Mouse (Mus musculus) heart, adult 9 months (tissue): ENCODE results near the gene Zranb3.
"Not testable (repeated sequence)": the region's sequence is repeated elsewhere in the genome, so short reads cannot be mapped to it uniquely, and the experiment has no call there.

Experiments used
- DNase-seq, 2 experiments: peaks; one replicate each; pipeline ENCODE4 v3.0.0; 2022; ENCODE audit warnings: low spot score in 2 of 2

The Zranb3 gene

GRCm38 (mm10) chr1:127989876-127990731, 112.7 kb downstream of the Zranb3 start:
- peak; percentile 45 to 57 for DNase-seq

DNA sequence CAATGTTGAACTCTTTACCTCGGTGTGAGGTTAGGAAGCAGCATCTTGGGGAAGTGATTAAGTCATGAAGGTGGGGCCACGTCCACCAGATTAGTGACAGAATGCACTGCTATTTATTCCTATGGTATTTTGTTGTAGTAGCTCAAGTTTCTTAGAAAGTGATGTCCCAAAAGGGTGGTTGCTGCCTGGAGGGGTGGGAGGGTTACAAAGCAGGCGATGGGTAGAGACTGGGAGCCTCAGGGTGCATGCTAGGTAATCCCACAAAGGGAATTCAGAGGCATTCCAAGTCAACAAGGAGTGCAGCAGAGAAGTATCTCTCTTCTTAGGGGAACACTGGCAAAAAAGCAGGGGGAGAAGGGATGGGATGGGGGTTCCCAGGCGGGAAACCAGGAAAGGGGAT, 113.5 kb downstream of the Zranb3 start:
- DNase-seq = no peak

DNA sequence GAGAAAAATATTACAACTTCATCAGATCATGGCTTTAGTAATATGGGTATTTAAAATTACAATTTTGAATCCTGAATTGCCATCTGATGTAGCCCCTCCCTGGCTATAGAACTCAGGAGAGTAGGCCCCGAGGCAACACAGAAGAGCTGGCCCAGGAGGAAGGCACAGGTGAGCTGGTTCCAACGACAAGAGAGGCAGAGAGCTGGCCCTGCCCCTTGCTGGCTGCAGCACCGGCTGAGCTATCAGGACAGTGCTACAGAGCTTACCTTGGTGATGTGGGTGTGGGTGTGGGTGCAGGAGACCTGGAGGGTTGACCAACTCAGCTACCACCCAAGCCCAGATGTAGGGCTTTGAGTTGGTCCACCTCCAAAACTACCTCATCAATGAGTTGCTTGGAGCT, 114.6 kb downstream of the Zranb3 start:
- DNase-seq = no peak

DNA sequence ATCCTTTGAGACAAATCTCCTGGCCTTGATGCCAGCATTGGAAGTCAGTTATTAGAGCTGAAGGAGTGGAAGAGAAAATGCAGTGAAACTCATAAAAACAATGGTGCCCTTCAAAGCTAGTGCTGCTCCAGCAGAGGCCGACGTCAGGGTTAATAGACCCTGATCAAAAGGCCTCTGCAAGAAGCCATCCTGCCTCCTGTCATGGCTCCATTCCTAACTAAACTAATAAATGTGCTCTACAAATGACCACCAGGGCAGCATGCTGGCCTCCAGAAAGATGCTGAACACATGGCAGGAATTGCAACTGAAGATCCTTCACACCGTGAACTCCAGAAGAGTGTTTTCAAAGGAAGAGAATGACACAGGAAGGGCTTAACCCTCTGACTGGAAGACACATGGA, 117.5 kb downstream of the Zranb3 start:
- DNase-seq = no peak

GRCm38 (mm10) chr1:127983274-127983993, 119.4 kb downstream of the Zranb3 start:
- DNase-seq = no peak

GRCm38 (mm10) chr1:127982268-127982667, 120.6 kb downstream of the Zranb3 start:
- DNase-seq = no peak

DNA sequence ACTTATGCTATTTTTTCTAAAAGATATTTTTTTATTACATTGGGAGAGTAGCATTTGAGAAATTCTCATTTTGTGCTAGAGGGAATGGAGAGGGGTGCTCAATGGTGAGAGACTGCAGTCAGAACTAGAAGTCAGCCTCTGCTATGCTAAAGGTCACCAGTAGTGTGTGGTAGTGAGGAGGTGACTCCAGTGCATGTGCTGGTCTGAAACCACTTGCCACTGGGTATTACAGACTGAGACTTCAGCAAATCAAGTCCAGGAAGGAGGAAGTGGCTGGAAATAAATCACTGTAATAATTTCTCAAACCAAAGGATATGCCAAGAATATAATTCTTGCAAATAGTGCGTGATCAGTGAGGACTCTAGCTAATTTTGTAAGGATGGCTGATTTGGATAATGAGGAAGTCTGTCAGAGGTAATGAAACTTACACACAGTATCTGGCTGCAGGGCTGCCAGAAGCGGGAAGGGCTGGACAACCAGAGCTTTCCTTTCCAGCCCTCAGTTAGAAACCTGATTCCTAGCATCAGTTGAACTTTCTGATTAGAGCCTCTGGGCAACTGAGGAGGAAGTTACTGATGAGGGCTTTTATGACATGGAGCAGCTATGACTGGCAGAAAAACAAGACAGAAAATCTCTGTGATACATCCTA, 121.8 kb downstream of the Zranb3 start:
- DNase-seq = peak in 1 of 2 experiments; percentile 8

DNA sequence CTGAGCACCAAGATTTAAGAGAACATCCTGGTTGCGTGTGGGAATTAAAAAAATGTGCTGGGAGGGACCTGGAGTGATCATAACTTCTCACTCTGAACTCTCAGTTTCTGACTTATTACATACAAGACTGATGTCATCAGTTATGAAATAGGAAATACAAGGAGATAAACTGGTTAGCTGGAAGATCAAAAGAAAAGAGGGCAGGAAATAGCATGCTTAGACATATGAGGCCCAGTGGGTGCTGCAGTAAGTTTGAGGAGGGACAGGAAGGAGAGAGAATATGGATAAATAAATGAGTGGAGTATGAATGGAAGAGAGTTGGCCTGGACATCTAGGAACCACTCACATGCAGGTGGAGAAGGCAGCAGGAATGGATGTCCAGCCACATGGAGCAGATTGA, 124.7 kb downstream of the Zranb3 start:
- DNase-seq = no peak

DNA sequence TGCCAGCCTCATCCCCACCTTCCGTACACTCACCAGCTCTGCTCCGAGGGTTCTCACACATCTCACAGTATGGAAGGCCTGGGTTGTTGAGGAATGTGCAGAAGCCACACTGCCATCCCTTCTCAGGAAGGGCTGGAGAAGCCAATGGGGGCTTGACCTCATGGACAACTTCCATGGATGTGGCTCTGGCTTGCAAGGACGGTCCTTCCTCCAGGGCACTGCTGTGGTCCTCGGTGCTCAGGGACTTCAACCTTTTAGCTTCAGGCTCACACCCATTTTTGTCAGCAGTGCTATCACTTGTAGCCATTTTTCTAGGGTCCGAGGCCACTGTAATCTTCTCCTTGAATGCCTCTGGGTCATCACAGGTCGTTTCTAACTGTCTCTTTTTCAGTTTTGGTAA, 126.7 kb downstream of the Zranb3 start:
- DNase-seq = no peak

DNA sequence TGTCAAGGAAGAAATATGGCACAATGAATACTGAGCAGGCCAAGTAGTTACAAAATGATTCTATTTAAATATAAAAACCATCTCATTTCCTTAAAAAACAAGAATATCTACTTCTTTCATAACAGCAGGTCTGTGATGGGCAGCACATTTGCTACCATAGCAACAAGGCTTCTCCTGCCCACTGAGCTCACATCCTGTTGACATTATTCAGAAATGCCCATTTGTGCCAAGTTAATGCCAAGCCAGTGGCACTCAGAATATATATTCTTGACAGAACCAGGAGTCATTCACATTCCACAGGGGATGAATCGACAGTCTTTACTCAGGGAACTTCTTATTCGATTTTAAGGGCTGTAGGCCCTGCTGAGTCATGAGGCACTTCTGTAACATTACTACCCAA, 127.2 kb downstream of the Zranb3 start:
- no peak for DNase-seq

- no peak for DNase-seq
Observed at GRCm38 (mm10) chr1:127974082-127974481, 128.8 kb downstream of the Zranb3 start.

GRCm38 (mm10) chr1:127970870-127971269, 132.0 kb downstream of the Zranb3 start:
- no peak for DNase-seq

DNA sequence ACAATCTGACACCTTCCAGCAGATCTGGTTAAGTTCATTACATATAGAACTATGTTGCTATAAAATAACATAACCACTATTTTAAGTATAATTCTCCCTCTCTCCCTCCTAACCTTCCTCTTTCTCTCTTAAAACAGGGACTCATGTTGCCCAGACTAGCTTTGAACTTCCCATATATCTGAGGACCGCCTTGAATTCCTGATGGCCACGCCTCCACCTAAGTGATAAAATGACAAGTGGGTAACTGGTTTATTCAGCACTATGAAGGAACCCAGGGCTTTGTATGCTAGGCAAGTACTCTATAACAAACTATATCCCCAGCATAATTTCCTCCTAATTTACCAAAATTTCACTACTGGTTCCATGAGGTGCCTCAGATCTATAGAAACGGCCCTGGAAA, 139.5 kb downstream of the Zranb3 start:
- DNase-seq = no peak

DNA sequence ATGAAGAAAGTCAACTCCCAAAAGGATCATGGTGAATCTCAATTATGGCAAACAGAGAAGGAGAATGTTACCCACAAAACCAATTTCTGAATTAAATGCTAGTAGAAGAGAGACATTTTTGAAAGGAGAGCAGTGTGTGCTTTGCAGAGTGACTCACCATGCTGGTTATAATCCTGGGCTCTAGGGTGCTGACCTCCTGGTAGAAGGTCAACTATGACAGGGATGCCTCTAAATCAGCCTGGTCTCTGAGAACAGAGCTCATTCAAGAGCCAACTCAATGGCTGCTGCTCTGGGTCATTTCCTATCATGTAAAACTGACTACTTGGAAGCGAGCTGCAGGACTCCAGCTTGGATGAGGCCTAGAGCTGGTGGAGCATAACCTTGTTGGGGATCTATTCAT, 141.7 kb downstream of the Zranb3 start:
- peak in 1 of 2 experiments; percentile 20 for DNase-seq

GRCm38 (mm10) chr1:127959312-127959718, 143.5 kb downstream of the Zranb3 start:
- no peak for DNase-seq

GRCm38 (mm10) chr1:127958801-127959200, 144.0 kb downstream of the Zranb3 start:
- DNase-seq = no peak

- DNase-seq = no peak
Observed at GRCm38 (mm10) chr1:127956524-127956923, 146.3 kb downstream of the Zranb3 start.

DNA sequence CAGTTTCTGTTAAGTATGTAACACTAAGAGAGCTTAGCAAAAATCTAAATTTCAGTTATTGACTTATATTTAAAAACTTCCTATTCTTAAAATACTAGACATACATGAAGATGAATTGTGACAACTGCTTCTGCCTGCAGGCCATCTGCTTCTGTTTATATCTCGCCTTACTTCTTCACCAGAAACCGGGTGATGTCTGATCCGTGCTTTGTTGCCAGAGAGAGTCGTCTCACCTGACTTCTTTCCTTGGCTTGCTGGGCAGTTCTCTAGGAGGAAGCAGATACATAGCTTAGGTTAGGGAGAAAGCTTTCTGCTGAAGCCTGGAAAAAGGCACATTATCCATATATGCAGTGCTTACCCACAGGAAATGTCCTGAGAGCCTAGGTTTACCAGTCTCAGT, 148.0 kb downstream of the Zranb3 start:
- DNase-seq = no peak

GRCm38 (mm10) chr1:127954198-127954597, 148.6 kb downstream of the Zranb3 start:
- DNase-seq = not testable (repeated sequence)

DNA sequence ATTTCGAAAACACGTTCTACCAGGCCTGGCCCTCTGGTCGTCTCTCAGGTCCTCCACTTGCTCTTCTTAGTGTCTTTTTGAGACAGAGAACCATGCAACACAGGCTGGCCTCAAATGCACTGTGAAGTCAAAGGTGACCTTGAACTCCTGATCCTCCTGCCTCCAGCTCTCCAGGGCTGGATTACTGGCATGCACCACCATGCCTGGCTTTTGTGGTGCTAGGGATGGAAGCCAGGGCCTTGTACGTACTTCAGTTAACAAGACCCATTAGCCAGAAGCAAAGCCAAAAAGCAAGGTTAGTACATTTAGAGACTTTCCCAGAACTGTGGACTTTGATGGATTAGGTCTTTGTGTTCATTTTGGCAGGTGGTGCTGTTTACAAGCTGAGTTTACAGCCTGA, 150.6 kb downstream of the Zranb3 start:
- DNase-seq = no peak

- no peak for DNase-seq
Observed at GRCm38 (mm10) chr1:127948748-127949147, 154.1 kb downstream of the Zranb3 start.

DNA sequence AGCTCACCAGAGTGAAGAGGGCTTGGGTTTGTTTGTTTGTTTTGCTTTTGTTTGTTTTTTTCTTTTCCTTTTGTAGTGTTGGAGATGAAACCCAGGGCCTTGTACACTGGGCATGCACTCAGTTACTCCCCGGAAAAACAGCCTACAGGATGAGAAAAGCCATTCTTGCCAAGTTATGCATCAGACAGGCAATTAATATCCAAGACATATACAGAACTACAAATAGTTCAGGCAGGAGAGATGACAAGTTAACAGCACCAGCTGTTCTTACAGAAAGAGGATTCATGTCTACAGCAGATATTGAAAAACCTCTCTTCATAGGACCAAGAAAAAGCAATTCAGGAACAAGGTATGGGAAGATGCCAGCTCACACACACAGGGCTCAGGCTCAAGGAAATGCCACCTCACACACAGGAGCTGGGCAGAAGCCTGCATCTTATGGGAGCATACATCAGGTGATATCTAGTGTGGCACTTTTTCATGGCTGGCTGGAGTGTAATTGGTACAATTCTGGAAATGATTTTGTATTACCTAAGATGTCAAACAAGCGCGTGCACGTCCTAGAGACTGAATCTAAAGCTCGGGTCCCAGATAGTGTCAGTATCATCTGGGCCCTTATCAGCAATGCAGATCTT, 156.1 kb downstream of the Zranb3 start:
- DNase-seq = no peak
